Mouse (Mus musculus) CD8-positive naive resting alpha-beta T cell, adult 2 months (primary cell): ENCODE measurements around the gene Flad1.
"Not testable (repeated sequence)": the region's sequence is repeated elsewhere in the genome, so short reads cannot be mapped to it uniquely, and the experiment has no call there.

Source experiments
- DNase-seq, 2 experiments: peaks; one replicate each; pipeline ENCODE4 v3.0.0; 2022; ENCODE audit warnings: low read depth in 2 of 2, low spot score in 2 of 2

Flad1 gene

DNA sequence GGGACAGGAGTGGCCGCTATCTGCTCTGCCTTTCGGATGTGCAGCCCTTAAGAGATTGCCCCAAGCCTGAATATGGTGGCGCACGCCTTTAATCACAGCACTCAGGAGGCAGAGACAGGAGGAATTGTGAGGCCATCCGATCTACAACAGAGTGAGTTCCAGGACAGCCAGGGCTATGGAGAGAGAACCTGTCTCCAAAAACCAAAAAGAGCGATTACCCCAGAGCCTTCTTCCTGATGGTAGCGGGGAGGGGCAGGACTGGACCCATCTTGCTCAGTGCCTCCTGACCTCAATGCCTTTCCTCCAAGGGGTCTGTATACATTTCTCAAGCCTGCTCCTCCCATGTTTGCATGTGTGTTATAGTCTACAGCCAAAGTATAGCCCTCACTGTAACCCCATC, 17.4 kb upstream of the Flad1 start:
- not testable (repeated sequence) for DNase-seq

DNA sequence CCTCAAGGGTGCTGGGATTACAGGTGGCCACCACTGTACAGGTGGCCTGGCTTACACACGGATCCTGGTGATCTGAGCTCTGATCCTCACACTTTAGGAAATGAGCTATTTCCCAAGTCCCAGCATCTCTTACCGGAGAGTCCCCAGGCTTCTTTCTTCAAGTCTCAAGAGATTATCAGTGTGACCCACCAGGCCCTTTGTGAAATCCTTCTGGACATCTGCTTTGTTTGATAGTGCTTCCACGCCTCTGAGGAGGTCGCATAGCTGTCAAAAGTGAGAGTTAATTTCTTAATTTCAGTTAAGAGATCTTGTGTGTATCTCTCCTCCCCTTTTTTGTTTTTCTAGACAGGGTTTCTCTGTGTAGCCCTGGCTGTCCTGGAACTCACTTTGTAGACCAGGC, 14.2 kb upstream of the Flad1 start:
- DNase-seq = no peak

DNA sequence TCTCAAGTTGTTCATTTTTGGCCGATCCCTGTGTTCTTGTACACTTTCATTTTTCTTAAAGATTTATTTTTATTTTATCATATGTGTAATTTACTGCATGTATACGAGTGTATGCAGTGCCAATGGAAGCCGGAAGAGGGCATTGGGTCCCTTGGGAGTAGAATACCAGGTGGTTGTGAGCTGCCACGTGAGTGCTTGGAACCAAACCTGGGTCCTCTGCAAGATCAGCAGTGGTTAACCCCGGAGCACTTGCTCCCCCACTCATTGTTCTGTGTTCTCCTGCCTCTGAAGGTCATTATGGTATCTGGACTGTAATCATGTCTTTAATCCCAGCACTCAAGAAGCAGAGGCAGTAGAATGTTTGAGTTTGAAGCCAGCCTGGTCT, 13.5 kb upstream of the Flad1 start:
- no peak for DNase-seq

DNA sequence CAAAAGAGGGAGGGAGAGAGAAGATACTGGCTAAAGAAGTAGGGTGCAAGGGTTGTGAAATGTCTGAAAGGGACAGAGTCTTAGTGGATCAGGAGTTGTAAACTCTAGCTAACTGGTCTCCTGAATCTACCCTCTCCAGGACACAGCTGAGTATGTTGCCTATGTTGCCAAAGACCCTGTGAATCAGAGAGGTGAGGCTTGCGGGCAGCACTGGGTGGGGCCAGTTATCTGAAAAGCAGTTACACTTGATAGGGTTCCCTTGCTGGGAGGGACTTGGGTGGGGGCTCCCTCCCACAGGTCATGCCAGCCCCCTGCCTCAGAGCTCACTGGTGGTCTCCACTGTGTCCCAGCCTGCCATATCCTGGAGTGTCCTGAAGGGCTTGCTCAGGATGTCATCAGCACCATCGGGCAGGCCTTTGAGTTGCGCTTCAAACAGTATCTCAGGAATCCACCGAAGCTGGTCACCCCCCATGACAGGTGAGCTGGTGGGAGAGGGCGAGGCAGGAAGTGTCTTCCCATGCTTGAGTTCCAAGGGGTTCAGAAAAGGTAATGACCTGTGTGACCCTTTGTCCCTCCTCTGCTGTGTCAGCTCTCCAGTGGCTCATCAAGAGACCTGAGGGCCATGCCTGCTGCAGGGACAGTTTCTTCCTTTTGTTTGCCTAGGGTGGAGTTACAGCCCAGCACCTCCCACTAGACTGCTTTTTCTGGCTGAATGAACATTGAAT, 12.9 kb upstream of the Flad1 start:
- no peak for DNase-seq

DNA sequence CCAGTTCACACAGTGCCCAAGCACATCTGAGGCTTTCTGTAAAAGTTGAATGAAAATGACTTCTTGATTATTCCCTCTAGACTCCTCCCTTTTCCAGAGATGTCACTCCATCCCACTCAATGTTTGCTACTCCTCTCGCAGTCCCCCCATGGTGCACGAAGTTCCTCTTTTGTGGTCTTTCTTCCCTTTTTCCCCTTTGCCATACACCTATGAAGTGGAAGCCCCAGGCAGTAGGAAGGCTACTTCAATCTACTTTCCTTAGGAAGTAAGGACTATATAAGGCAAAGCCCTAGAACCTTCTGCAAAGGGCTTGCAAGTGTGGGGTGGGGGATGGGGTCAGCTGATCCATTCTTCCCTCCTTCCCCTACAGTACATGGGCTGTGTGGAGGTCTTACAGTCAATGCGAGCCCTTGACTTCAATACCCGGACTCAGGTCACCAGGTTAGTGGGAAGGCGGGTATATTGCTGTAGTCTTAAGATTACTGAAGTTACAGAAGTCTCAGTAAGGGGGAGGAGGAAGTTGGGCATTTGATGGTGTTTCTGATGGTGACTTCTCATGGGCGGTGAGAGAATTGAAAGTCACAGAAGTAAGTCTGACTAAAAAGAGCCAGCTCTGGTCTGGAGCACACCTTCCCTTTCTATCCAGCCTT, 11.0 kb upstream of the Flad1 start:
- DNase-seq = no peak

DNA sequence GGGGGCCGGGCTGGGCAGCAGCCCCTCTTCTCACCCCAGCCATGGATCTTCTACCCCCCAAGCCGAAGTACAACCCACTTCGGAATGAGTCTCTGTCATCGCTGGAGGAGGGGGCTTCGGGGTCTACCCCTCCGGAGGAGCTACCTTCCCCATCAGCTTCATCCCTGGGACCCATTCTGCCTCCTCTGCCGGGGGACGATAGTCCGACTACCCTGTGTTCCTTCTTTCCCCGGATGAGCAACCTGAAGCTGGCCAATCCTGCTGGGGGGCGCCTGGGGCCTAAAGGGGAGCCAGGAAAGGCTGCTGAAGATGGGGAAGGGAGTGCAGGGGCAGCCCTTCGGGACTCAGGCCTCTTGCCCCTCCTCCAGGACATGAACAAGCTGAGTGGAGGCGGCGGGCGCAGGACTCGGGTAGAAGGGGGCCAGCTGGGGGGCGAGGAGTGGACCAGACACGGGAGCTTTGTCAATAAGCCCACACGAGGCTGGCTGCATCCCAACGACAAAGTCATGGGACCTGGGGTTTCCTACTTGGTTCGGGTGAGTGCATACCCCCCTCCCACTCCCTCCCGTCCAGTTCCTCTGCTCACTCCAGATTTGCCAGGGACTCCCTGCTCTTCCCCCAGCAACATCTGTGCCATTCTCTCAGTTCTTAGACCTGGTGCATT, 10.3 kb upstream of the Flad1 start:
- DNase-seq = no peak

DNA sequence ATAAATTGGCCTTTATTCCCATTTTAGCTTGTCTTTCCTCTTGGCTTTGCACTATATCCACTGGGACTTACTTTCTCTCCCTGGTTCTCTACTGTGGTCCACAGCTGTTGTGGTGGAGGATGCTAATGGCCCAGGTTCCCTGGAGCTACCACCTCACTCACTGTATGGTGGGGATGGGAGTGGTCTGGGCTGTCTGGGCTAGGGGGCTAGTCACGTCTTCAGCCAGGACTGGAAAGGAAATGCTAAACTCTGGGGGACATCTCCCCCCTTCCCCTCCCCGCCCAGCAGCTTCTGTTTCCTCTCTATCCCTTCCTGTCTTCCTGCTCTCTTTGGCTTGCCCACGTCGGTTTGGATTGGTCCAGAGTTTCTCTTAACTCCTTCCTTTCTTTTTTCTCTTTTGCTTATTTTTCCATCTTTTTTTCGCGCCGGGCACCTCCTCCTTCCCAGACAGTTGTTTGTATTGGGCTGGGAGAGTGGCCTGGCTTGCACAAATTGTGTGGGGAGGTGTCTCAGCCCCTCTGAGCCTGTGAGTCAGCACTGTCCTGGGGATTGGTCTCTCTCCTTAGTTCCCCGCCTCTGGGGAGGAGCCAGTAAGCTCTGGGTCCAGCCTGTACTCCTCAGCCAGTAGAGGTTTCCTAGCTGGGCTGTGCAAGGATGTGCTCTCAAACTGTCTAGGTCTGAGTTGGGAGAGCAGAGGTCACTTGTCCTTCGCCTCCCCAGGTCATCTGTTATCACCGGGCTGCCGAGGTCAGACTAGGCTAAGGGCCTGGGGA, 9.5 kb upstream of the Flad1 start:
- DNase-seq = no peak

DNA sequence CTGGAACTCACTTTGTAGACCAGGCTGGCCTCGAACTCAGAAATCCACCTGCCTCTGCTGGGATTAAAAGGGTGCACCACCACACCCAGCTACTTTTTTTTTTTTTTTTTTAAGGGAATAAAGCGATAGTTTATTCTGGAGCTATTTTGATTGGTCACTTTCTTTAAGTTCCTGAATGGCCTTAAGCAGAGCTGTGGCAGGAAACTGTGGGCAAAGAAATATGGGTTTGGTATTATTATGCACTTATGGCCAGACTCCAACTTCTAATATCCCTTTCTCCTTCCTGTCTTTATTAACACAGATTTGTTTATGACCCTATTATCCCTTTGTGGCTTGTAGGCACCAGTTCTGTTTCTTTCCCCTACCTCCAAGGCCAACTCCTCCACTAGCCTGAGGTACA, 8.8 kb upstream of the Flad1 start:
- DNase-seq = no peak

DNA sequence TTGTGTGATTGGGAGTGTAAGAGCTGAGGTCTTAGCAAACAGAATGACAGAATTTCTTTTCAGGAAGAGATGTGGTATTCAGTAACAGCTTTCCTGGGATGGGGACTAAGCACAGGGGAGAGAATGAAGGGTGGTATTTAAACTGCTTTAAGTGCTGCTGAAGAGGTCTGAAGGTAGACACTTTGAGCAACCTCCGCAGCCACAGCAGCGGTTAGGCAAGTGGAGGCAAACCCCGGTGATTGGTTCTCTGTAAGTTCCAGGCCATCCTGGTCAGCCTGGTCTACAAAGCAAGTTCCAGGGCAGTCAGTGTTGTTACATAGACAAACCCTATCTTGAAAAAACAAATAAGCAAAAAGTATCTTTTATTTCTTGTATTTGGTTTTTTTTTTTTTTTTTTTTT, 8.3 kb upstream of the Flad1 start:
- no peak for DNase-seq

DNA sequence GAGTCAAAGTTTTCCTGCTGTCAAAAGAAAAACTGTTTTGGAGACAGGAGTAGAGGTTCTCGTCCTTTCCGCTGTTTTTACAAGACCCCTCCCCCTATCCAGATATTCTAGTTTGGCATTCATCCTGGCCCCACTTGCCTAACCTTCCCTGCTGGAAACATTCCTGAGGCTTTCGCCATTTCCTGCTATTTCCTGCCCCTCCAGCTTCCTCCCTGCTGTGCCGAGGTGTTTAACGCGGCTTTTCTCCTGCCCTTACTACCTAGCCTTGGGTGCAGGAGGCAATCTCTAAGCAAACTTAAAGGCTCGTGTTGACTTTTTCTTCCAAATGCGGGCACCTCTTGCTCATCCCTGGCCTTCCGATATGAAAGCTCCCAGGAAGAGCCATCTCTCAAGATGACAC, 7.9 kb upstream of the Flad1 start:
- DNase-seq = no peak

DNA sequence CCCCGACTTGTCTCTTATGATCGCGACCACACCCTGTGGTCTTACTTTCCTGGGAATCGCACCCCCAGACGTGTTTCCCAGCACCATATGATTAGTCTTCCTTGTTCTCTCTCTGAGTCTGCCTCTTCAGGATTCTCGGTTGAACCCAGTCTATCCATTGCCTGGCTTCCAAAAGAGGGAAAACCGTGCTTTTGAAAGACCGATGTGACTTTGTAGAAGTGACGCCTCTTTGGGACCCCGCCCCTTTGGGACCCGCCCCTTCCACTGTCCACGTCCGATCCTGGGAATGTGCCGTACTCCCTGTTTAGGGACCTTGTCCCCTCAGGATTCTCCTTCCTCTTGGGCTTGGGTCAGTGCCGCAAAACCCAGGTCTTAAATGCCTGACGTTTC, 7.2 kb upstream of the Flad1 start:
- DNase-seq = no peak

DNA sequence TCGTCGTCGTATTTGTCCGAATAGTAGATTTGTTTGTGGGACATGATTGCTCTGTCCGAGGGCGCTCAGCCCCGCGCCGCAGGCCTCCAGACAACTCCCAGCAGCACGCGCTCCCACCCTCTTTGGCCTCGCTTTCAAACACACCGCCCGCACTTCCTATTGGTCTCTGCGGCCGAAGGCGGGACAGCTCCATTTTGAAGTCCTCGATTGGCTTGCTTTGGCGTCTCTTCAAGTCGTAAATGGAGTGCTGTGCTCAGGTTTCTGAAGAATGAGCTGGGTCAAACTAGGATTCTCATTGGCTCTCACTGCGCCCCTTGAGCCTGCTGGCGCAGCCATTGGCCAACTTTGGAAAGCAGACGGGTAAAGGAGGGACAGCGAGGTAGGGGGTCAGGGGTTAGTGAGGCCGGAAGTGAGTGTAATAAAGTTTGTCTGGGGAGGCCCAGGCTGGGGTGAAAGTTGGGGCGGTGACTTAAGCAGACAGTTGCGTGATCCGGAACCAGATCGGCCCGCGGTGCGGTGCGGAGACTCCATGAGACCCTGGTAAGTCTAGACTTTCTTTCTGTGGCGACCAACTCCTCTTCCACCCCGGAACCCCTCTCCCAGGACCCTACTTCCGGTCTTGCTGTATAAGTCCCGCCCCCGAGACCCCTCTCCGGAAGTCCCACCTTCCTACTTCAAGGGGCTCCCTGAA, 6.6 kb upstream of the Flad1 start, which contains the start of the genes Cks1b and Shc1:
TSS of gene Cks1b (minus strand) at position 214 of the 691 bp plus-strand sequence.
TSS of gene Shc1 (plus strand) at position 274 of the 691 bp plus-strand sequence.
- DNase-seq = peak; percentile 92

DNA sequence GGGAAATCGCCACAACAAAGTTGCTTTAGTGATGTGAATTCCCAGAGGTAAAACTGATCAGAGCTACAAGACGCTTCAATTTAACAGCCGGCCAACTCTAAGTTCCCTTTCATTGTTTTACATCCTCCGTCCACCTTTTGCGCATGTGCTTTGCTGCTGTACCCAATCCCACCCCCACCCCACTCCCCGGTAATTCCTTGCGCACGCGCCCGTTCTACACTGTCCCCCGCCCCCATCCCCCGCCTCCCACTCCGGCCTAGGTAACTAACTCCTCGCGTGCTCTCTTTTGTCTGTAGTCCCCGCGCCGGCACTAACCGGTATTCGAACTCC, 6.1 kb upstream of the Flad1 start:
- no peak for DNase-seq

DNA sequence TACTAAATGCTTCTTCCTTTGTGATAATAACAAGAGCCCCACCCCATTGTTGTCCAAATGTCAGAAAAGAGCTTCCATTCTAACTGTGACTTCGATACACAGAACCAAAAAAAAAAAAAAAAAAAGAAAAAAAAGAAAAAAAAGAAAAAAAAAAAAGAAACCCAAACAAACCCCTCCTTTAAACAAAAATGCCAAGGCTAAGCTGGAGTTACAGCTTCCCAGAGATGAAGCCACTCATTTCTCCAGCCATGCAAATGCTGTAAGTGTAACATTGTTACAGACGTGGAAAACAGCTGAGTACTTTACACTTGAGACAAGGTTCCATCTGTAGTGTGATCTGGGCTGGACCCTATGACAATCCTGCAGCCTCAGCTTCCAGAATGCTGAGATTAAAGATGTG, 5.5 kb upstream of the Flad1 start:
- no peak for DNase-seq

DNA sequence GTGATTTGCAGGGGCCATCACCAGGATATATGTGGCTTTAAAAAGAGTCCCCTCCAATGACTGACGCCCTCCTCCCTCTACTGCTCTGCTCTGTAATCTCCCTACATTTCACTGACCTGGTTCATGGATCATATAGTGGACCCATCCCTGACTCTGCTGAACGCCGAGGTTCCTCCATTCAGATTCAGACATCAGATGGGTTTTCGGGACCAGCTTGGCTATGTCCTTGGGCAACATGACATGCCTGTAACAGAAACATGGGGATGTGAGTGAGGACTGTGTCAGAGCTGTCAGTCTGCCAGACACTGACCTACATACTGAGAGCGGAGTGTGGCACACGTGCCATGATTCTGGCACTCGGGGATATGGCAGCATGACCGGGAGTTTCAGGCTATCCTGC, 4.5 kb upstream of the Flad1 start:
- DNase-seq = no peak

DNA sequence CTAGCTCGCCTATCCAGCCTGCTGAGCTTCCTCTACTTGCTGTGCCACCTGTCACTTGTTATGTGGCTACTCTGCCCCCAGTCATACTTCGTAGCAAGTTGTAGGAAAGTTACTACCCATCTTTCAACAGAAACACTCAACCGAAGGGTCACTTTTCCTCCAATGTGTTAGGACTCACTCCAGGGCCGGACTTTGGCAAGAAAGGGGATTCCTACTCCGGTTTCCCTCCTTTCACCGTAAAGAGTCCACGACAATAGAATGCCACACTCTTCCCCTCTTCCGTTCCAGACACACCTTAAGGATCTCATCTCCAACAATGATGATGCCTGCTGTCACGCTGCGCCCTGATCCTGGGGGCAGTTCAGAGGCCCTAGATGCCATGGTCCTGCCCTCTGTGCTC, 806 bp downstream of the Flad1 start:
- DNase-seq = no peak

DNA sequence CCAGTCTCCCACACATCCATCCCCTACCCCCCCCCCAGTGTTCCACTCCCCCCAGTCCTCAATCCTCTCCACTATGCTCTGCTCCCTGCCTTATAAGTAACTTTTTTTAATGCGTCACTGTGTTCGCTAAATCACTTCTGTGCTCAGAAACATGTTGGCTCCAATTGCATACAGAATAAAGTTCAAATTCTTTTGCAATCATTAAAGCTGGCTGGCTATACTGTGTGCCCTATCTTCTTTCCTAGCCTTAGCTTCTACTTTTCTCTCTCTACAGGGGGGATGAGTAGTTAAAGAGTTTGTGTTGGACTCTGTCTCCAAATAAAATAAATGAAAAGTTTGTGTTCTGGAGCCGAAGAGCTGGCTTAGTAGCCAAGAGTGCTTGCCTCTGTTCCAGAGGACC, 2.0 kb downstream of the Flad1 start:
- no peak for DNase-seq

DNA sequence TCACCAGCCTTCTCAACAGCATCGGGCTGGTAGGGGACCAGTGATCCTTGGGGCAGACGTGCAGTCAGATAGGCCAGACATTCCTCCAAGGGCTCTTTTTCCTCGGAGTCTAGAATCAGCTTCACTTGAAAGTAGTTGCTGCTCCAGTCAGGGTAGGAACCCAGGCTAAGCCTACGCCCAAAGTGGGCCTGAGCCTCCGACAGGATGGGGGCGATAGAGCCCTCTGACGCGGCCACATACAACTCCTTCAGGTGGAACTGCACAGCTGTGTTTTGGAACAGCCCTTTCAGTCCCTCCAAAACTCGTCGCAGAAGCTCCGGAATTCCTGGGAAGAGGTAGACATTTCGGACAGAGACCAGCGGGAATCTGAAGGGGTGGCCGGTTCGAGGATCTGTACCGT, 3.2 kb downstream of the Flad1 start:
- DNase-seq = no peak

DNA sequence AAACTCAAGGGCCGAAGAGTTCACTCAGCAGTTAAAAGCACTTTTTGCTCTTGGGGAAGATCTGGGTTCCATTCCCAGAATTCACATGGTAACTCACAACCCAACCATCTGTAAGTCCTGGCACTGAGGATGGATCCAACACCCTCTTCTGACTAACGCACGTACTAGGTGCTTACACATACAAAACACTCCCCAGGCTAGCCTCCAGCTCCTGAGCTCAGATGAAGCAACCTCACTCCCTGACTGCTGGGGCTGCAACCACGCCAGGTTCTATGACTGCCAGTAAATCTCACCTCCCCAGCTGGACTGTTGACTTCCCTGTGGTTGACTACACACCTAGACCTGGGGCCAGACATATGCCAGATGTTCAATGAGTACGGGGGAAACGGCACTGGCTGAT, 4.8 kb downstream of the Flad1 start:
- DNase-seq = no peak

DNA sequence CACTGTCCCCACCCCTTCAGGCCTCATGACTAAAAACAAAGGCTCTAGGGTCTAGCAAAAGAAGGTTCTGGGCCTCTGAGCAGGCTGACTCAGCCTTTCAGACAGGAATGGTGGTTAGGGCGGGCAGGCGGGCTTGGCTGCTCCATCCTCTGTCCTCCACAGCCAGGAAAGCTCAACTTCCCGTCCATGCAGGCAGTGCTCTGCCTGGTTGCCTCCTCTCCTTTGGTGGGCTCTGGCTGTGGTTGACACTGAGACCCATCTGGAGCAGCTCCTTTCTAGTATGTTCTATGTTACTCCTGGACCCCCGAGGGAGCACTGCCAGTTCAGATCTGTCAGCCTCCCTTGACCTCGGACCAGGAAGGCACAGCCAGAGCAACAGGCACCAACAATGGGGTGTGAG, 9.0 kb downstream of the Flad1 start, which contains the start of gene Lenep:
TSS of gene Lenep (minus strand) at position 101 of the 400 bp plus-strand sequence.
- no peak for DNase-seq

DNA sequence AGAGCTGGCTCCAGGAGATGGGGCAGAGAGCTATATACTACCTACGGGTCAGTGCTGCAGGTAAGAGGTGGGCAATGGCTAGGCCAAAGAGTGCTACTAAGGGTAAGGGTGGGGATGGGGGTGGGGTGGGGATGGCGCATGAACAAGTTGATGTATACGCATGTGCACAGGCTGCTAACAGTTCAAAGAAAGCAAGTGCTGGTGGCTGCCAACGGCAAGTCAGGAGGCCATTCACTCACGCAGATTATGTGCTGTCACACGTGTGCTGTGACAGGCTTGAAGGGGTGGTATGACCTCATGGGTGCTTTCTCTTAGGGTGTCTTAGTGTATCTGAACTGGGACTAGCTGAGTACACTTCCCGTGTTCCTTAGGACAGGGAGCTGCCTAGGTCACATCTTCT, 10.3 kb downstream of the Flad1 start:
- no peak for DNase-seq
